Mouse (Mus musculus) cortical plate, adult 2 months (tissue): ENCODE measurements around the gene Igfbpl1.

ENCODE experiments used
- CTCF ChIP-seq: fragments of 200-500 bp; IDR thresholded peaks from 2 replicates; pipeline ENCODE4 v1.5.1; 2011; ENCODE audit warnings: mild to moderate bottlenecking, control low read depth, low read length; ENCODE audit not compliant: insufficient read depth; ENCODE audit errors: extremely low read depth
- POLR2A ChIP-seq: fragments of 200-500 bp; IDR thresholded peaks from 2 replicates; pipeline ENCODE4 v1.6.1; 2011; ENCODE audit warnings: mild to moderate bottlenecking, low read length, control low read depth; ENCODE audit not compliant: insufficient read depth; ENCODE audit errors: extremely low read depth

- TF ChIP-seq POLR2A (no peak), CTCF (no peak)
Observed at GRCm38 (mm10) chr4:45799956-45800537, 26.7 kb downstream of the Igfbpl1 start.
